Mouse (Mus musculus): Measurements from ENCODE around the gene Scn1a. TPM values are rescaled to one million over a fixed set of nuclear protein-coding genes. Genes with fewer than 3 reads are reported as not detected.

Gene Scn1a
- polyA plus RNA-seq, 1 experiment: 0.46 TPM

DNA sequence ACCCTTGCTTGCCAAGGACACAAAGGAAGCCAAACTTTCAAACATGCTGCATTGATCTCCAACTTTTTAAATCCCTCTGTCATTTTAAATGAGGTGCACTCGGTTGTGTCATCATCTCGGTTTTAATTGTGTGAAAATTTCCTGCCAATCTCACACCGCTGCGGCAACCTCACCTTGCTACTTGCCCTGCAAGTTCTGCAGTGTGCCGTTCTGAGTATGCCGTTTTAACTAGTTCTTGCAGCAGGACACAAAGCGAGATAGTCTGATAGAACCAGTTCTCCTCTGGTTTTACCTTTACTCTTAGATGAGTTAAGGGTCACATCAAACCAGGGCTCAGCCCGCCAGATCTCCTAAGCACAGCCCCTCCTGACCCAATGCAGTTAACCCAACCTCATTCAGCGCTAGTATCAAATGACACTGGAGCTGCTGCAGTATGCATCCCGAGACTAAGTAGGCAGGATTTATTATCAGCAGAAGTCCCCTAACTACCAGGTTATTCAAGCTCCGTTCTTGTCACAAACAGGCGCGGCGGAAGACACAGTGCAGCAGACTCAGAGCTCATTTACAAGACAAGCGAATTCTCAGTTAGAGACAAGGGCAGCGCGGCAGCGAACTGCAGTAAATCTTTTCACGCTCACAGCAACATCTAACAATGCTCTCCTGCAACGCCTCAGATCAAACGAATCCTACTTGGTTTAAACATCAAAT lies 722 bp downstream of the Scn1a start:
- Histone ChIP-seq H3K27me3 (ENCODE audit: control insufficient read depth, insufficient read depth, low read length) (no peaks in the 10 kb centered on the region), H3K4me1 (ENCODE audit: control insufficient read depth, insufficient read depth, low read length) (no peaks in the 10 kb centered on the region), H3K4me3 (ENCODE audit: control insufficient read depth, low read depth, low read length) (no peak overlapping the region; the same call in 1 of the 2 replicates), H3K36me3 (ENCODE audit: control insufficient read depth, insufficient read depth, low read length) (no peaks in the 10 kb centered on the region), H3K27ac (ENCODE audit: control insufficient read depth, insufficient read depth, low read depth, low read length) (no peak overlapping the region)
- no peak for TF ChIP-seq POLR2A (IDR thresholded peaks at IDR 0.05; ENCODE audit: control insufficient read depth, low read depth, low read length)
- no peak for TF ChIP-seq CTCF (IDR thresholded peaks at IDR 0.05; ENCODE audit: control insufficient read depth, insufficient read depth, insufficient replicate concordance, low read depth, low read length)

- Histone ChIP-seq H3K36me3 (ENCODE audit: control insufficient read depth, insufficient read depth, low read length) (no peaks in the 10 kb centered on the region), H3K4me1 (ENCODE audit: control insufficient read depth, insufficient read depth, low read length) (no peaks in the 10 kb centered on the region), H3K4me3 (ENCODE audit: control insufficient read depth, low read depth, low read length) (no peak overlapping the region), H3K27ac (ENCODE audit: control insufficient read depth, insufficient read depth, low read depth, low read length) (no peak overlapping the region), H3K27me3 (ENCODE audit: control insufficient read depth, insufficient read depth, low read length) (no peaks in the 10 kb centered on the region)
- TF ChIP-seq CTCF (IDR thresholded peaks at IDR 0.05; ENCODE audit: control insufficient read depth, insufficient read depth, insufficient replicate concordance, low read depth, low read length) (no peak), POLR2A (IDR thresholded peaks at IDR 0.05; ENCODE audit: control insufficient read depth, low read depth, low read length) (no peak)
These were observed 4.4 kb downstream of the Scn1a start for GRCm38 (mm10) chr2:66436286-66436685.

GRCm38 (mm10) chr2:66409740-66410290 lies 30.8 kb downstream of the Scn1a start:
- Histone ChIP-seq H3K27ac (ENCODE audit: control insufficient read depth, insufficient read depth, low read depth, low read length) (no peak overlapping the region), H3K36me3 (ENCODE audit: control insufficient read depth, insufficient read depth, low read length) (no peaks in the 10 kb centered on the region), H3K4me1 (ENCODE audit: control insufficient read depth, insufficient read depth, low read length) (peaks cover 4% of the 10 kb centered on the region)

GRCm38 (mm10) chr2:66408899-66409739 lies 31.5 kb downstream of the Scn1a start:
- no peak overlapping the region for H3K27ac ChIP-seq (ENCODE audit: control insufficient read depth, insufficient read depth, low read depth, low read length)
- TF ChIP-seq POLR2A (IDR thresholded peaks at IDR 0.05; ENCODE audit: control insufficient read depth, low read depth, low read length) (no peak), CTCF (IDR thresholded peaks at IDR 0.05; ENCODE audit: control insufficient read depth, insufficient read depth, insufficient replicate concordance, low read depth, low read length) (no peak)
- no peaks in the 10 kb centered on the region for H3K27me3 ChIP-seq (ENCODE audit: control insufficient read depth, insufficient read depth, low read length)
- H3K36me3 ChIP-seq (ENCODE audit: control insufficient read depth, insufficient read depth, low read length): no peaks in the 10 kb centered on the region
- H3K4me1 ChIP-seq (ENCODE audit: control insufficient read depth, insufficient read depth, low read length): peaks cover 4% of the 10 kb centered on the region
- no peak overlapping the region; the same call in 1 of the 2 replicates for H3K4me3 ChIP-seq (ENCODE audit: control insufficient read depth, low read depth, low read length)

More at GRCm38 (mm10) chr2:66409740-66410290, 30.8 kb downstream of the Scn1a start:
- no peaks in the 10 kb centered on the region for H3K27me3 ChIP-seq (ENCODE audit: control insufficient read depth, insufficient read depth, low read length)
- TF ChIP-seq CTCF (IDR thresholded peaks at IDR 0.05; ENCODE audit: control insufficient read depth, insufficient read depth, insufficient replicate concordance, low read depth, low read length) (peak; percentile 20; the same call in 1 of the 2 replicates), POLR2A (IDR thresholded peaks at IDR 0.05; ENCODE audit: control insufficient read depth, low read depth, low read length) (no peak)
- H3K4me3 ChIP-seq (ENCODE audit: control insufficient read depth, low read depth, low read length): peak overlapping the region; percentile 59

DNA sequence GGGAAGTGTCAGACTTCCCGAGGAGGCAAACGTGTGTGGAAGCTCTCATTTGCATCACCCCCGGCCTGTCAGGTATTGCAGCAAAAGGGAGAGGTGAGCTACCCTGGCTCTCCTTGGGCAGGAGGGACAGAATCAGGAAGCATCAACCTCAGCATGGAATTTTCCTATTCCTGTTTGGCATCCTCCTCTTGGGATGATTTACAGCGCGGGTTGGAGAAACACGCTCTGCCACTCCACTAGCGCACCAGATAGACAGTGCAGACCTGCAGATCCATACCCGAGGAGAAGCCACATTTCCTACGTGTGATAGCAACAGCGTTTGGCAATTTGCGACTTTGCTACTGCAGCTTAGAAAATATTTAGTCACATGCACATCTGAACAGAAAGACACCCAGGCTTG lies 32.2 kb downstream of the Scn1a start:
- Histone ChIP-seq H3K27me3 (ENCODE audit: control insufficient read depth, insufficient read depth, low read length) (no peaks in the 10 kb centered on the region), H3K27ac (ENCODE audit: control insufficient read depth, insufficient read depth, low read depth, low read length) (no peak overlapping the region), H3K4me3 (ENCODE audit: control insufficient read depth, low read depth, low read length) (no peak overlapping the region), H3K36me3 (ENCODE audit: control insufficient read depth, insufficient read depth, low read length) (no peaks in the 10 kb centered on the region), H3K4me1 (ENCODE audit: control insufficient read depth, insufficient read depth, low read length) (peaks cover 4% of the 10 kb centered on the region)
- no peak for TF ChIP-seq POLR2A (IDR thresholded peaks at IDR 0.05; ENCODE audit: control insufficient read depth, low read depth, low read length)

- TF ChIP-seq POLR2A (IDR thresholded peaks at IDR 0.05; ENCODE audit: control insufficient read depth, low read depth, low read length) (no peak), CTCF (IDR thresholded peaks at IDR 0.05; ENCODE audit: control insufficient read depth, insufficient read depth, insufficient replicate concordance, low read depth, low read length) (no peak)
- Histone ChIP-seq H3K27me3 (ENCODE audit: control insufficient read depth, insufficient read depth, low read length) (no peaks in the 10 kb centered on the region), H3K27ac (ENCODE audit: control insufficient read depth, insufficient read depth, low read depth, low read length) (no peak overlapping the region), H3K4me1 (ENCODE audit: control insufficient read depth, insufficient read depth, low read length) (no peaks in the 10 kb centered on the region), H3K4me3 (ENCODE audit: control insufficient read depth, low read depth, low read length) (no peak overlapping the region), H3K36me3 (ENCODE audit: control insufficient read depth, insufficient read depth, low read length) (no peaks in the 10 kb centered on the region)
These were observed 48.1 kb downstream of the Scn1a start for GRCm38 (mm10) chr2:66392586-66392985.

- TF ChIP-seq POLR2A (IDR thresholded peaks at IDR 0.05; ENCODE audit: control insufficient read depth, low read depth, low read length) (no peak), CTCF (IDR thresholded peaks at IDR 0.05; ENCODE audit: control insufficient read depth, insufficient read depth, insufficient replicate concordance, low read depth, low read length) (no peak)
- H3K27me3 ChIP-seq (ENCODE audit: control insufficient read depth, insufficient read depth, low read length): no peaks in the 10 kb centered on the region
- H3K4me1 ChIP-seq (ENCODE audit: control insufficient read depth, insufficient read depth, low read length): no peaks in the 10 kb centered on the region
- H3K4me3 ChIP-seq (ENCODE audit: control insufficient read depth, low read depth, low read length): no peak overlapping the region
- no peaks in the 10 kb centered on the region for H3K36me3 ChIP-seq (ENCODE audit: control insufficient read depth, insufficient read depth, low read length)
- no peak overlapping the region for H3K27ac ChIP-seq (ENCODE audit: control insufficient read depth, insufficient read depth, low read depth, low read length)
These were observed 72.7 kb downstream of the Scn1a start for GRCm38 (mm10) chr2:66367957-66368356.
